Mouse (Mus musculus) midbrain, embryonic 15.5 days (tissue): ENCODE data around the gene 9930104L06Rik. TPM values are rescaled to one million over a fixed set of nuclear protein-coding genes. Genes with fewer than 3 reads are reported as not detected.

Experiments
- ATAC-seq: fragments of 200-750 bp; cut with Nextera tagmentation; replicated peaks from 2 replicates; pipeline ENCODE4 v1.8.0; 2017; ENCODE audit warnings: moderate TSS enrichment
- H3K27ac ChIP-seq: fragments of 300-500 bp; sonication (generic); 2 replicates; pipeline ENCODE4 v1.5.1; 2015; ENCODE audit warnings: mild to moderate bottlenecking, inconsistent platforms
- H3K27me3 ChIP-seq: fragments of 300-500 bp; sonication (generic); replicated peaks from 2 replicates; pipeline ENCODE4 v1.6.1; 2015; ENCODE audit warnings: inconsistent platforms
- H3K36me3 ChIP-seq: fragments of 300-500 bp; sonication (generic); replicated peaks from 2 replicates; pipeline ENCODE4 v1.6.1; 2015; ENCODE audit warnings: inconsistent platforms
- H3K4me1 ChIP-seq: fragments of 300-500 bp; sonication (generic); 2 replicates; pipeline ENCODE4 v1.6.1; 2015; ENCODE audit warnings: inconsistent platforms
- H3K4me2 ChIP-seq: fragments of 300-500 bp; sonication (generic); 2 replicates; pipeline ENCODE4 v1.6.1; 2015; ENCODE audit warnings: inconsistent platforms, mild to moderate bottlenecking, moderate library complexity
- H3K4me3 ChIP-seq: fragments of 300-500 bp; sonication (generic); 2 replicates; pipeline ENCODE4 v1.5.1; 2015; ENCODE audit warnings: mild to moderate bottlenecking, inconsistent platforms
- H3K9ac ChIP-seq: fragments of 300-500 bp; sonication (generic); 2 replicates; pipeline ENCODE4 v1.6.1; 2015; ENCODE audit warnings: mild to moderate bottlenecking, inconsistent platforms
- H3K9me3 ChIP-seq: fragments of 300-500 bp; sonication (generic); 2 replicates; pipeline ENCODE4 v1.6.1; 2016; ENCODE audit warnings: inconsistent platforms
- WGBS: fragments of 180-500 bp; shearing (Covaris S2); methylation state at CpG from one replicate; pipeline ENCODE4 v1.1.7; 2015; ENCODE audit warnings: mixed read lengths; 5-methylcytosine and 5-hydroxymethylcytosine counted together
- polyA plus RNA-seq: library from polyadenylated mRNA; unstranded; fragments of >200 nt; fragmentation: Nextera tagmentation; extraction: Ambion mirVana; gene quantifications from 2 replicates; pipeline ENCODE4 v1.2.1, GENCODE M21; 2015

9930104L06Rik gene
- polyA plus RNA-seq, 1 experiment from 2014 or later: 16.9 TPM

DNA sequence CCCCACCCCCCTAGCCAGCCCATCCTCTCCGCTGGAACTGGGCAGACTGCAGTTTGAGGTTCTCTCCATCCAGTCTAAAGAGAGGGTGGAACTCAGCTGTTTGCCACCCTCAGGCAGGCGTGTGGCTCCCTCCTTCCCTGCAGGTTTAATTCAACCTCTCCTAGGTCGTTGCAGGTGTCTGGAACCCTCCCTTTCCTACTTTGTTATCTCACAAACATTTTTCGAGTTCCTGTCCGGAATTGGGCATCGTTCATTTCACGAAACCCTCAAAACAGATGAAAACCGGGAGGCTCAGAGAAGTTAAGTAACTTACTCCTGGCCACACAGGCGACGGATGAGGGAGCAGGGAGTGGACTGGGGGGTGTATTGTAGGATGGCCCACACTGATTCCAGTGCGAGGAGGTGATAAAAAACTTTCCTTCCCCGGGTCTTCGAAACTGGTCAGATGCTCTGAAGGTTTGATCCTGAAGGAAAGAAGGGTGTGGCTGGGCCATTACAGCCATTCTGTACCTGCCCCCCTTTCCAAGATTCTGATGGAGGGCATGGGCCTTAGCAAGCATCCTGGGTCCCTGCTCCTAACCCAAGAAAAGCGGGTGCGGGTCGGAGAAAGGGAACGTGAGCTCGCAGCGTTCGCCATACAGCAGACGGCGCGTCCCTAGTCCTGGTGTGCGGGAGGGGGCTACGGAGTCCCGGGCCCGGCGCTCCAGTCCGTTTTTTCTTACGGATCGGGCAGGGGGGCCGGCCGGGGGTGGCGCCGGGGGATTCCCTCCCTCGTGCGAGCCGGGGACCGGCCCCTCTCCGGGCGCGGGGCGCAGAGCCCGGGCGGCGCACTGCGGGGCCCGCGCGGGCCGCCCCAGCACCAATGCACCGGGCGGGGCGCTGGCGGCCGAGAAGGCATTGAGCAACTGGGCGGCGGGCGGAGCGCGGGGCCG, 49.1 kb downstream of the 9930104L06Rik start, which contains the start of gene Rspo1:
Rspo1 (plus strand) TSS at position 760 of the 932 bp plus-strand sequence.
- ATAC-seq: no peak
- WGBS: 1% methylated on average over 54 of the region's 62 CpGs
- no peak within 1 kb of the TSS for H3K9ac ChIP-seq

GRCm38 (mm10) chr4:124986739-124987710, 50.2 kb downstream of the 9930104L06Rik start:
- H3K36me3 ChIP-seq: no peaks in the 10 kb centered on the region
- no peak overlapping the region for H3K9ac ChIP-seq

More for the DNA sequence above, 49.1 kb downstream of the 9930104L06Rik start, which contains the start of gene Rspo1:
- Histone ChIP-seq H3K36me3 (no peaks in the 10 kb centered on the region), H3K9me3 (no peaks in the 10 kb centered on the region), H3K27ac (no peak within 1 kb of the TSS), H3K4me1 (peaks cover 36% of the 10 kb centered on the region), H3K4me3 (peak within 1 kb of the TSS; percentile 36), H3K27me3 (peaks cover 72% of the 10 kb centered on the region), H3K4me2 (peak within 1 kb of the TSS; percentile 46)

DNA sequence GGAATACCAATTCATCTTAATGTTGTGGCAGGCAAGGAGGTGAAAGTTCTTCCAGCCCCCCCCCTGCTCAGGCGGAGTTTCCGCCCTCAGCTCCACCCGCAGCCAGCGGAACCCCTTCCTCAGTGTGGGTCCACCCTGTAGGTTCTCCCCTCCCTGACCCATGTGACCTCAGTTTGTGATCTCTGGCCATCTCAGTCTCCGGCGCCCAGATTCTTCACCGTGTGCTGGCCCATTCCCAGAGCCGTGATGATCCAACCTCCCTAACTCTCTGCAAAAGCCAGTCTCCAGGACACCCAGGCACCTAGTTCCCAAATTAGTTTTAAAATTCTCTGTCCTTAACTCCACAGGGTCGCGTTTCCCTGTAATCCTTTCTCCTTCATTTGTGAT, 50.9 kb downstream of the 9930104L06Rik start:
- Histone ChIP-seq H3K9ac (no peak overlapping the region), H3K27ac (no peak overlapping the region), H3K4me3 (no peak overlapping the region), H3K4me1 (peaks cover 36% of the 10 kb centered on the region), H3K9me3 (no peaks in the 10 kb centered on the region), H3K27me3 (peaks cover 71% of the 10 kb centered on the region), H3K4me2 (no peak overlapping the region), H3K36me3 (no peaks in the 10 kb centered on the region)
- WGBS: 12% methylated on average over 10 of the region's 10 CpGs
- ATAC-seq: no peak

More at GRCm38 (mm10) chr4:124986739-124987710, 50.2 kb downstream of the 9930104L06Rik start:
- Histone ChIP-seq H3K4me3 (peak overlapping the region; percentile 36), H3K4me1 (peaks cover 36% of the 10 kb centered on the region), H3K9me3 (no peaks in the 10 kb centered on the region), H3K4me2 (peak overlapping the region; percentile 46), H3K27ac (no peak overlapping the region), H3K27me3 (peaks cover 73% of the 10 kb centered on the region)
- ATAC-seq: peak; percentile 34
- WGBS: 3% methylated on average over 39 of the region's 51 CpGs

- Histone ChIP-seq H3K27ac (no peak overlapping the region), H3K9me3 (no peaks in the 10 kb centered on the region), H3K27me3 (peaks cover 66% of the 10 kb centered on the region), H3K4me3 (no peak overlapping the region), H3K4me1 (peaks cover 36% of the 10 kb centered on the region), H3K4me2 (peak overlapping the region; percentile 16), H3K9ac (no peak overlapping the region), H3K36me3 (no peaks in the 10 kb centered on the region)
- WGBS: 27% methylated on average over 9 of the region's 9 CpGs
- ATAC-seq: no peak
These were observed 51.5 kb downstream of the 9930104L06Rik start for GRCm38 (mm10) chr4:124988382-124988781.

DNA sequence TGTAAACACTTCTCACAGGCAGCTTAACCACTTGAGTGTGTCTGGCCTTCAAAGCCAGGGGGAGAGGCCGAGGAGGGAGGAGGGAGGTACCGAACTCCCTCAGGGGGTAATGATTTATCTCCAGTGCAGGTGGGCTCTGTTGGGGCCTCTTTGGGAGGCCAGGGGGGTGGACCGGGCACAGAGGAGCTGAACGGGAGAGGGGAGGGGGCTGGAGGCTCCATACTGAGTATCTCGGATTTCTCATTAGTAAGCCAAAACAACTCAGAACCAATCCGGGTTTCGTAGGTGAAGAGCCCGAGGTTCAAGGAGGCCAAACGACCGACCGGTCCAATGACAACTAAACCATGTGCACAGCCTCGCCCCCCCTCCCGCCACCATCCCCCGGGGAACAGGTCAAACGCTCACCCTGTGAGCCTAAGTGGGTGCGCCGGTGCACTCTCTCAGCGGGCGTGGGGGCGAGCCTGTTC, 53.0 kb downstream of the 9930104L06Rik start:
- Histone ChIP-seq H3K4me3 (no peak overlapping the region), H3K36me3 (no peaks in the 10 kb centered on the region), H3K27ac (no peak overlapping the region), H3K4me1 (peaks cover 36% of the 10 kb centered on the region), H3K9ac (no peak overlapping the region), H3K27me3 (peaks cover 51% of the 10 kb centered on the region), H3K9me3 (no peaks in the 10 kb centered on the region), H3K4me2 (peak overlapping the region; percentile 14; the same call in 1 of the 2 replicates)
- WGBS: 1% methylated on average over 20 of the region's 20 CpGs
- no peak for ATAC-seq

GRCm38 (mm10) chr4:124990325-124990724, 53.5 kb downstream of the 9930104L06Rik start:
- Histone ChIP-seq H3K4me3 (no peak overlapping the region), H3K36me3 (no peaks in the 10 kb centered on the region), H3K27me3 (peaks cover 47% of the 10 kb centered on the region), H3K9ac (no peak overlapping the region), H3K9me3 (no peaks in the 10 kb centered on the region), H3K27ac (no peak overlapping the region), H3K4me2 (peak overlapping the region; percentile 14; the same call in 1 of the 2 replicates), H3K4me1 (peaks cover 34% of the 10 kb centered on the region)
- 2% methylated on average over 7 of the region's 7 CpGs for WGBS
- no peak for ATAC-seq

Other genes starting within 250 kb of the 9930104L06Rik start
- 36.8 and 41.8 TPM in 2 replicates for gene Utp11, start 243.4 kb upstream of the 9930104L06Rik start, polyA plus RNA-seq
- gene Fhl3, start 236.3 kb upstream of the 9930104L06Rik start, polyA plus RNA-seq: 1.6 and 2.2 TPM in 2 replicates
- gene Sf3a3, start 222.3 kb upstream of the 9930104L06Rik start, polyA plus RNA-seq: 110 and 112 TPM in 2 replicates
- 22.4 and 29.1 TPM in 2 replicates for gene Inpp5b, start 195.2 kb upstream of the 9930104L06Rik start, polyA plus RNA-seq
- gene Mtf1, start 134.9 kb upstream of the 9930104L06Rik start, polyA plus RNA-seq: 13.7 and 16.0 TPM in 2 replicates
- 49.2 and 50.5 TPM in 2 replicates for gene Yrdc, start 86.4 kb upstream of the 9930104L06Rik start, polyA plus RNA-seq
- gene 1110065P20Rik, start 85.9 kb upstream of the 9930104L06Rik start, polyA plus RNA-seq: 94.8 and 95.8 TPM in 2 replicates
- 13.8 and 14.2 TPM in 2 replicates for gene Maneal, start 74.9 kb upstream of the 9930104L06Rik start, polyA plus RNA-seq
- gene Epha10, start 56.1 kb upstream of the 9930104L06Rik start, polyA plus RNA-seq: 16.1 and 16.3 TPM in 2 replicates
- gene Cdca8, start 2.3 kb downstream of the 9930104L06Rik start, polyA plus RNA-seq: 24.8 and 30.6 TPM in 2 replicates
- gene Rspo1, start 49.4 kb downstream of the 9930104L06Rik start, polyA plus RNA-seq: 2.4 and 3.7 TPM in 2 replicates
- gene Gnl2, start 79.5 kb downstream of the 9930104L06Rik start, polyA plus RNA-seq: 96.9 and 104 TPM in 2 replicates
- 1.3 and 1.5 TPM in 2 replicates for gene Dnali1, start 128.7 kb downstream of the 9930104L06Rik start, polyA plus RNA-seq
- 27.3 and 28.1 TPM in 2 replicates for gene Snip1, start 129.6 kb downstream of the 9930104L06Rik start, polyA plus RNA-seq
- 152 and 168 TPM in 2 replicates for gene Meaf6, start 148.1 kb downstream of the 9930104L06Rik start, polyA plus RNA-seq
- 0.15 TPM in 2 replicates for gene Zc3h12a, start 190.8 kb downstream of the 9930104L06Rik start, polyA plus RNA-seq